Mouse (Mus musculus) stomach, postnatal 0 days (tissue): ENCODE measurements at regions not wholly inside any gene's neighbourhood (a gene's known extent, or its start where the extent isn't known, plus 50 kb on each side); places are given as distances from the start of the nearest gene placed in this dataset.

Experiments
- CTCF ChIP-seq: IDR thresholded peaks from 2 replicates; pipeline ENCODE4 v1.5.1; 2016; ENCODE audit warnings: antibody characterized with exemption, low read depth, mild to moderate bottlenecking, moderate library complexity
- EP300 ChIP-seq: optimal IDR thresholded peaks from 2 replicates; pipeline ENCODE3; 2016; ENCODE audit warnings: antibody characterized with exemption

DNA sequence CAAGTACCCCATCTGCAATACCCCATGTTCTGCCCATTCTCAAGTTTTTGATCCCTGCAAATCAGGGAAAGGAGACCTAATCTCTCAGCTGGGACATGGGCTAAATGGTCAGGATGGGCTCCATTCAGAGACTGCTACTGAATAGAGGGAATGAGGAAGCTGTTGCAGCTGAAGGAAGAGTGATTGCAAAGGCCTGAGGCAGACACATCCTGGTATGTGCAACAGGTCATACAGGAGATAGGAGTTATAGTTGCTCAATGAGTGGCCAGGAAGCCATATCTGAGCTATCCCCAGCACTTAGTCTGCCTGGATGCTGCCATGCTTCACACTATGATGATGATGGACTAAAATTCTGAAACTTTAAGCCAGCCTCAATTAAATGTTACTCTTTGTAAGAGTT, 225.1 kb downstream of the Cxcl12 start:
- TF ChIP-seq CTCF (no peak), EP300 (no peak)
